In genomic region chr9:34905164-34905563, GRCm38 (mm10) we compare ENCODE assay signal across 23 mouse cellular contexts.
DNase-seq lines count a peak whose midpoint lies in the region; ATAC-seq and TF ChIP-seq lines count a peak whose summit lies in the region.
"Had no signal": no experiment of that assay in that cellular context is flagged by ENCODE, and none has a peak within 500 bp of the region (broad histone marks: within the 10 kb centered on the region; RNA-seq: fewer than 3 reads in every experiment).

No protein-coding gene starts in this region.

- H3K27ac ChIP-seq in midbrain, postnatal 0 days (ENCODE audit: low read depth, low read length): no peak overlapping the region
- no peak overlapping the region for H3K27ac ChIP-seq in midbrain, embryonic 16.5 days (ENCODE audit: low read length)
- H3K27ac ChIP-seq in neural tube, embryonic 15.5 days (replicated peaks): no peak overlapping the region
- H3K27ac ChIP-seq: embryonic facial prominence, embryonic 10.5 days; embryonic facial prominence, embryonic 15.5 days; forebrain, embryonic 13.5 days; gastrocnemius, adult 2 months; heart, adult 2 months; limb, embryonic 13.5 days; lung, embryonic 15.5 days; neural tube, embryonic 13.5 days; stomach, embryonic 15.5 days had no signal

- no peak overlapping the region for H3K4me3 ChIP-seq in midbrain, postnatal 0 days (ENCODE audit: low read depth, low read length)
- no peak overlapping the region for H3K4me3 ChIP-seq in midbrain, embryonic 16.5 days (ENCODE audit: low read depth, low read length)
- H3K4me3 ChIP-seq in neural tube, embryonic 15.5 days (replicated peaks): no peak overlapping the region
- H3K4me3 ChIP-seq: embryonic facial prominence, embryonic 10.5 days; embryonic facial prominence, embryonic 15.5 days; forebrain, embryonic 13.5 days; gastrocnemius, adult 2 months; heart, adult 2 months; limb, embryonic 13.5 days; lung, embryonic 15.5 days; neural tube, embryonic 13.5 days; stomach, embryonic 15.5 days had no signal

- H3K9me3 ChIP-seq in midbrain, postnatal 0 days (ENCODE audit: low read length): no peaks in the 10 kb centered on the region
- no peaks in the 10 kb centered on the region for H3K9me3 ChIP-seq in midbrain, embryonic 16.5 days (replicated peaks; ENCODE audit: control insufficient read depth, low read length, poor library complexity, severe bottlenecking)
- H3K9me3 ChIP-seq in neural tube, embryonic 15.5 days (replicated peaks): no peaks in the 10 kb centered on the region
- H3K9me3 ChIP-seq: embryonic facial prominence, embryonic 10.5 days; embryonic facial prominence, embryonic 15.5 days; forebrain, embryonic 13.5 days; limb, embryonic 13.5 days; lung, embryonic 15.5 days; neural tube, embryonic 13.5 days; stomach, embryonic 15.5 days had no signal

- H3K27me3 ChIP-seq in midbrain, postnatal 0 days (ENCODE audit: insufficient read depth, low read length): no peaks in the 10 kb centered on the region
- no peaks in the 10 kb centered on the region for H3K27me3 ChIP-seq in midbrain, embryonic 16.5 days (ENCODE audit: control insufficient read depth, insufficient read depth, low read depth, low read length)
- no peaks in the 10 kb centered on the region for H3K27me3 ChIP-seq in neural tube, embryonic 15.5 days (replicated peaks)
- H3K27me3 ChIP-seq: embryonic facial prominence, embryonic 15.5 days; forebrain, embryonic 13.5 days; lung, embryonic 15.5 days; neural tube, embryonic 13.5 days; stomach, embryonic 15.5 days had no signal

- no peak for ATAC-seq in midbrain, postnatal 0 days (ENCODE audit: low FRiP score)
- no peak for ATAC-seq in midbrain, embryonic 16.5 days
- ATAC-seq in neural tube, embryonic 15.5 days (ENCODE audit: low FRiP score): no peak
- ATAC-seq: forebrain, embryonic 13.5 days; intestine, embryonic 16.5 days had no signal

- no peaks in the 10 kb centered on the region for H3K4me1 ChIP-seq in midbrain, postnatal 0 days (ENCODE audit: insufficient read depth, low read length)
- 0 out of 2 replicates have a peak, but pooled peaks cover 5% of the 10 kb centered on the region for H3K4me1 ChIP-seq in midbrain, embryonic 16.5 days (ENCODE audit: control insufficient read depth, insufficient read depth, low read length)
- H3K4me1 ChIP-seq in neural tube, embryonic 15.5 days: peaks cover 24% of the 10 kb centered on the region
- H3K4me1 ChIP-seq: embryonic facial prominence, embryonic 10.5 days; embryonic facial prominence, embryonic 15.5 days; lung, embryonic 15.5 days; stomach, embryonic 15.5 days had no signal

- no peak for TF ChIP-seq CTCF in midbrain, postnatal 0 days (IDR thresholded peaks at IDR 0.05)

- DNase-seq in midbrain, postnatal 0 days (ENCODE audit: low spot score): peak; percentile 57
- peak; percentile 96 for DNase-seq in cerebellum, adult 11-12 months
- DNase-seq in cerebellum, adult 9-11 months: peak; percentile 97
- DNase-seq in B cell, adult 2 months: no peak
- no peak for DNase-seq in lung, postnatal 14 days
- DNase-seq: adrenal gland, postnatal 25 days; gastrocnemius, adult 2 months; heart, adult 2 months; kidney, postnatal 14 days; lung, postnatal 36 days; right cerebral cortex, postnatal 14 days had no signal

- no peak overlapping the region for H3K4me2 ChIP-seq in midbrain, postnatal 0 days (ENCODE audit: low read depth, low read length, poor library complexity, severe bottlenecking)
- H3K4me2 ChIP-seq in midbrain, embryonic 16.5 days (ENCODE audit: low read length): no peak overlapping the region
- no peak overlapping the region for H3K4me2 ChIP-seq in neural tube, embryonic 15.5 days
- H3K4me2 ChIP-seq: embryonic facial prominence, embryonic 15.5 days; forebrain, embryonic 13.5 days; limb, embryonic 13.5 days; liver, embryonic 11.5 days; lung, embryonic 15.5 days; midbrain, embryonic 11.5 days; neural tube, embryonic 13.5 days; stomach, embryonic 15.5 days had no signal

- H3K36me3 ChIP-seq in midbrain, postnatal 0 days (ENCODE audit: insufficient read depth, low read length): no peaks in the 10 kb centered on the region
- H3K36me3 ChIP-seq in midbrain, embryonic 16.5 days (ENCODE audit: control insufficient read depth, insufficient read depth, low read length): no peaks in the 10 kb centered on the region
- no peaks in the 10 kb centered on the region for H3K36me3 ChIP-seq in neural tube, embryonic 15.5 days
- H3K36me3 ChIP-seq: embryonic facial prominence, embryonic 10.5 days; embryonic facial prominence, embryonic 15.5 days; limb, embryonic 13.5 days; lung, embryonic 15.5 days; neural tube, embryonic 13.5 days; stomach, embryonic 15.5 days had no signal

- WGBS in midbrain, postnatal 0 days: 88% methylated on average over 6 of the region's 6 CpGs
- 83% methylated on average over 6 of the region's 6 CpGs for WGBS in midbrain, embryonic 16.5 days
- WGBS in neural tube, embryonic 15.5 days: 74% methylated on average over 6 of the region's 6 CpGs

- H3K9ac ChIP-seq in midbrain, postnatal 0 days (replicated peaks; ENCODE audit: low read length, poor library complexity, severe bottlenecking): no peak overlapping the region
- H3K9ac ChIP-seq in midbrain, embryonic 16.5 days (ENCODE audit: low read depth, low read length): no peak overlapping the region
- H3K9ac ChIP-seq in neural tube, embryonic 15.5 days (replicated peaks): no peak overlapping the region
- H3K9ac ChIP-seq: embryonic facial prominence, embryonic 15.5 days; forebrain, embryonic 13.5 days; limb, embryonic 13.5 days; lung, embryonic 15.5 days; neural tube, embryonic 13.5 days; stomach, embryonic 15.5 days had no signal

Comparison
In these comparisons a context has a peak if more than half of its experiments do, and no peak if none do; other contexts are left out.
1. DNase-seq: peak in midbrain, postnatal 0 days (single experiment), cerebellum, adult 11-12 months (single experiment) and cerebellum, adult 9-11 months (single experiment); none in B cell, adult 2 months (0 of 2) and lung, postnatal 14 days (single experiment).